Mouse (Mus musculus) brown adipose tissue, adult 24 weeks (tissue): ENCODE measurements around the gene Ldb3. TPM values are rescaled to one million over a fixed set of nuclear protein-coding genes. Genes with fewer than 3 reads are reported as not detected.

Experiments
- H3K27ac ChIP-seq: fragments of 200-500 bp; replicated peaks from 2 replicates; pipeline ENCODE4 v1.5.1; 2012; ENCODE audit warnings: low read depth, mild to moderate bottlenecking, low read length
- H3K4me1 ChIP-seq: fragments of 200-500 bp; 2 replicates; pipeline ENCODE4 v1.6.1; 2012; ENCODE audit warnings: low read length, mixed read lengths; ENCODE audit not compliant: control insufficient read depth, insufficient read depth, insufficient read length
- H3K4me3 ChIP-seq: fragments of 200-500 bp; 2 replicates; pipeline ENCODE4 v1.5.1; 2012; ENCODE audit warnings: low read depth, mild to moderate bottlenecking, low read length, moderate library complexity; ENCODE audit not compliant: insufficient read depth
- polyA plus RNA-seq: library from polyadenylated mRNA; stranded (reverse); fragments of >200 nt; gene quantifications from 2 replicates; pipeline ENCODE4 v1.2.4, GENCODE M21; 2012; ENCODE audit not compliant: missing spikeins, insufficient read depth, insufficient read length

Gene Ldb3
- polyA plus RNA-seq, 1 experiment = 12.4 TPM

GRCm38 (mm10) chr14:34574068-34574467 lies 14.4 kb downstream of the Ldb3 start:
- no peak overlapping the region for H3K27ac ChIP-seq
- H3K4me1 ChIP-seq = no peaks in the 10 kb centered on the region
- no peak overlapping the region for H3K4me3 ChIP-seq

DNA sequence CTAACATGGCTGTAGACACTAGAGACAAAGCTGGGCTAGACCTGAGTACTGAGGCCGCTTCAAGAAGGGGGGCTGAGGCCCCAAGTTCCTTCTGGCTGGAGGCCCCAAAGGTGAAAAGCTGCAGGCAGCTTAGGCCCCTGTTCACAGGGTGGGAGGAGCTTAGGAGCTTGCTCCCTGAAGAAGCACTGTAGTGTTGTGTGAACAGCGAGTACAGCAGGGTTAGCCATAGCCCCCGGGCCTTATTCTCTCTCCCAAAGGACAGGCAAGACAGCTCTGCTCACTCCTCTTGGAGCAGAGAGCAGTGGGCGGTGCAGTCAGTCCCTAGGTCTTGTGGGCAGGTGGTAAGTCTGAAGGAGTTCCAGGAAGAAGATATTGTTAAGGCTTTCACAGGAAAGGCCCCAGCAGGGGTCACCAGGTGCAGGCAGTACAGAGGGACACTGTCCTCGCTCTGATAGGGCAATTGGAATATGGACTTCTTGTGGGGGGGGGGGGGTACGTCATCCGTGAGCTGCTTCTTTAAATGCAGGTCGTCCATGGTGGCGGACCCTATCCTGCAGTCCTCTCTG lies 15.1 kb downstream of the Ldb3 start:
- Histone ChIP-seq H3K4me3 (no peak overlapping the region), H3K4me1 (no peaks in the 10 kb centered on the region), H3K27ac (no peak overlapping the region)

DNA sequence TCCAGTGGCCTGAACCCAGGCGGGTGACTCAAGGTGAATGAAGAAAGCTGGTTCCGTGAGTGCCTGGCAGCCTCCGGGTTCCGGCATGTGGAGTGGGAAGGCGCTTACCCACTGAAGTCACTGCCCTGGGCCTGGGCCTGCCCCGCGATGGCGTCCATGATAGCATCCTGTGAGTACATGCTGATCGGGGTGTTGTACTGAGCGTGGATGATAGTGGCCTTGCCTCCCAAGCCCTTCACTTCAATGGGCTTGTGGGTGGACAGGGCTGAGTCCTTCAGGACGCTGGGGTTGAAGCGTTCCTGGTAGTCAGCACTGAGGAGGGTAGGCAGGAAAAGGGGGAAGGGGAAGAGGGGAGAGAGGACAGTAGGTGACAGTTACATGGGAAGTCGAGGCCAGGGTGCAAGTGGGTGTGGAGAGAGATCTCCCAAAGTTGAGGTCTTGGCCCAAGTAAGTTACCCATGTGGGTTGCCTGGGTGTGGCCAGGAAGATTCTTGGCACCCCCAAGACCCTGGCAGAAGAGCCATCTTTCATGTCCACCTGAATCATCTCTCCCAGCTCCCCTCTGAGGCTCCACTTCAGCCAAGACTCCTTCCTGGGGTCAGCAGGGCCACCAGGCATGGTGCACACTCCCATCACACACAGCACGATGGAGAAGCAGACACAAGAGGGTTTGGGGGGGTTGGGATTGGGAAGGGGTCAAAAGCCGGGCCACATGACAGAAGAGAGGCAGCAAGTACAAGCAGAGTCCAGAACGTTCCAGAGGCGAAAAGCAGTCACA lies 16.7 kb downstream of the Ldb3 start:
- no peak overlapping the region for H3K27ac ChIP-seq

DNA sequence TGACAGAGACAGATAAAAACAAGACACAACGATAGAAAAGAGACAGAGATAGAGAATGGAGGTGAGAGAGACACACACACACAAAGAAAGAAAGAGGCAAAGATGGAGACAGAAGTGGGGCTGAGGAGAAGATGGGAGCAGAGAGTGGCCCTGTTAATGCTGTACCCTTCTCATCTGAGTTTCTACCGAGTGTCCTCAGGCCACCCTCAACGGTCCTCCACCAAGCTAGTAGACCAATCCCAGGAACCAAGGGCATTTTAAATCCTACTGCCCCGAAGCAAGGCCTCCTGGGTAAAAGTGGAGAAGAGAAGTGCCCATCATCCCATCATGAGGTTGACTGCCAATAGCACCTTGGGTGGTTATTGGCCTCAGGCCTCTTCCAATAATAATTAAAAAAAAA lies 17.6 kb downstream of the Ldb3 start:
- H3K4me3 ChIP-seq = no peak overlapping the region
- no peaks in the 10 kb centered on the region for H3K4me1 ChIP-seq
- H3K27ac ChIP-seq = no peak overlapping the region

More for the DNA sequence above, 16.7 kb downstream of the Ldb3 start:
- H3K4me1 ChIP-seq = no peaks in the 10 kb centered on the region
- H3K4me3 ChIP-seq = no peak overlapping the region

DNA sequence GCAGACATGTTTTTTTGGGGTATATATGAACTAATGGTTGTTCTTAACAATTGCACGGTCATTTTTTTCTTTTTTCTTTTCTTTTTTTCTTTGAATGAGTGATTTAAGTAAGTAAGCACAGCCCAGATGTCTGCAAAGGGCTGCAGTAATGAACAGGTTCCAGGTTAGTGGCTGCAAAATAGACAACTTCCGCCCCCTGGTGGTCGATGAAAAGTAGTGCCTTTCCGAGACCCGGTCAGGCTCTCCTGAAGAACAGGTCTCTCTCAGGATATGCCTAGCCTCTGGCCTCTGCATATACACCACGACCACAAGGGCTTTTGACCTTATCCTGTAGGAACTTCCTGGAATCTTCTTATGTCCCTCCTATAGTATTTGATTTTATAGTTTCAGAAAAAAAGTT lies 18.2 kb downstream of the Ldb3 start:
- Histone ChIP-seq H3K27ac (no peak overlapping the region), H3K4me3 (no peak overlapping the region)

GRCm38 (mm10) chr14:34569534-34570194 lies 18.8 kb downstream of the Ldb3 start:
- Histone ChIP-seq H3K4me3 (peak overlapping the region; percentile 28), H3K27ac (no peak overlapping the region), H3K4me1 (no peaks in the 10 kb centered on the region)

More for the DNA sequence above, 18.2 kb downstream of the Ldb3 start:
- no peaks in the 10 kb centered on the region for H3K4me1 ChIP-seq

- Histone ChIP-seq H3K4me3 (no peak overlapping the region), H3K4me1 (no peaks in the 10 kb centered on the region), H3K27ac (no peak overlapping the region)
Observed at GRCm38 (mm10) chr14:34568626-34569025, 19.9 kb downstream of the Ldb3 start.

GRCm38 (mm10) chr14:34567697-34568096 lies 20.8 kb downstream of the Ldb3 start:
- Histone ChIP-seq H3K27ac (no peak overlapping the region), H3K4me1 (no peaks in the 10 kb centered on the region), H3K4me3 (no peak overlapping the region)

GRCm38 (mm10) chr14:34566530-34566929 lies 22.0 kb downstream of the Ldb3 start:
- peaks cover 2% of the 10 kb centered on the region for H3K4me1 ChIP-seq
- no peak overlapping the region for H3K4me3 ChIP-seq
- no peak overlapping the region for H3K27ac ChIP-seq

DNA sequence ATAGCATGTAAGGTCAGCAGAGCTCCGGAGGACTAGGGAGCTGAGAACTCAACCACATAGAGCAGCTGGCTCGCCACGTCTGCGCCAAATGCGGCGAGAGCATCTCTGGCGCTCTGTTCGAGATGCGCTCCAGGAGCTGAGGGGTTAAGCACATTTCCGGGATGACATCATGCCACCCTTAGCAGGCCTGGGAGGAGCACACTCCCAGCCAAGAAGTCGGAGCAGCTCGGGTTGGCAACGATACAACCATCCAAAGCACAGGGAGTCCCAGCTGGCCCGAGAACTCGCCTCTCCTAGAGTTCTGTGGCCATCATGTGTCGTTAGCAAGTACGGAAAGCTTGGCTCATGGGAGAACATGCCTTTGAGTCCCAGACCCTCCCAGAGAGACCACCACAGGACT lies 22.8 kb downstream of the Ldb3 start:
- H3K27ac ChIP-seq = no peak overlapping the region
- H3K4me1 ChIP-seq = peaks cover 2% of the 10 kb centered on the region
- no peak overlapping the region for H3K4me3 ChIP-seq

DNA sequence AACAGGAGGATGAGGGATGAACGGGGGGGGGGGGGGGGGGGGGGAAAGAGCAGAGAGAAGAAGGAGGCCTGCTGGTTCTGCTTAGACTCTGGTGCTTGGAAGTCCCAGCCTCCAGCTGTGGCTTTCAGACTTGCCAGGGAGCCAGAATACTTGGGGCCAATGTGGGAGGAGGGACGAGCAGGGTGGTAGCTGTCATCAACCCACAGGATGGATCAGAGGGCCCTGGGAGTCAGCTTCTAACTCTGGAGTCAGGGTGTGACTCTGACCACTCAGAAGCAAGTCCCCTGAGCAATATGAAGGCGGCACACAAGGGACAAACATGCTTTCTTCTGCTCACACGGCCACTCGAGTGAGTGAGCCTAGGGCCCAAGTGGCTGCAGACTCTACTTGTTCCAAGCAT lies 23.8 kb downstream of the Ldb3 start:
- Histone ChIP-seq H3K4me3 (no peak overlapping the region), H3K27ac (no peak overlapping the region; the same call in 1 of the 2 replicates)

GRCm38 (mm10) chr14:34562393-34562792 lies 26.1 kb downstream of the Ldb3 start:
- H3K4me1 ChIP-seq = peaks cover 2% of the 10 kb centered on the region
- H3K27ac ChIP-seq = no peak overlapping the region
- H3K4me3 ChIP-seq = no peak overlapping the region

More for the DNA sequence above, 23.8 kb downstream of the Ldb3 start:
- H3K4me1 ChIP-seq = peaks cover 2% of the 10 kb centered on the region

GRCm38 (mm10) chr14:34561647-34562046 lies 26.8 kb downstream of the Ldb3 start:
- Histone ChIP-seq H3K4me1 (peaks cover 2% of the 10 kb centered on the region), H3K27ac (0 out of 2 replicates have a peak overlapping the region, but pooled peaks have one; percentile 8), H3K4me3 (no peak overlapping the region)

- Histone ChIP-seq H3K27ac (no peak overlapping the region), H3K4me3 (no peak overlapping the region), H3K4me1 (peaks cover 2% of the 10 kb centered on the region)
Observed at GRCm38 (mm10) chr14:34558947-34559346, 29.5 kb downstream of the Ldb3 start.

DNA sequence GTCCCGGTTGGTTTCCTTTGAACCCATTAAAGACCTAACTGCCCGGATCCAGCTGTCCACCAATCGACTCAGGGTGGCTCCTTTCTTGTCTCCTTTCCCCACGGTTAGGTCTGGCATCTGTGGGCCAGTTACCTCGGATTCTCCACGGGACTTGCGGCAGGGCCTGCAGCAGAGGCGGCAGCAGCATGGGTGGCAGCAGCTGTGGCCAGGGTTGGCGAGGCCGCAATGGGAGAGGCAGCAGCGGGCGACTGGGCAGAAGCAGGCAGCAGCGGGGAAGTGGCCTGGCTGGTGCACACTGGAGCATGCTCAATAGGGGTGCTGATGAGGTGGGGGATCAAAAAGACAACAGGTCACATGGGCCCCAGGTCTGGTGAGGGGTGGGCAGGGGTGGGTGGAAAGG lies 33.3 kb downstream of the Ldb3 start:
- no peak overlapping the region for H3K4me3 ChIP-seq
- H3K27ac ChIP-seq = no peak overlapping the region
- H3K4me1 ChIP-seq = peaks cover 7% of the 10 kb centered on the region
